Mouse (Mus musculus) forebrain, postnatal 0 days (tissue): ENCODE data around the gene Rec114. TPM values are rescaled to one million over a fixed set of nuclear protein-coding genes. Genes with fewer than 3 reads are reported as not detected.
A peak's percentile ranks its signal among the peaks of the same experiment; 100 is the strongest.

ENCODE experiments used
- ATAC-seq: fragments of 200-750 bp; cut with Nextera tagmentation; 2 replicates; pipeline ENCODE4 v1.8.0; 2017; ENCODE audit warnings: mild to moderate bottlenecking, moderate library complexity
- DNase-seq: peaks from one replicate; pipeline ENCODE4 v3.0.0-alpha.2; 2015
- H3K27ac ChIP-seq: fragments of 300-500 bp; sonication (generic); 2 replicates; pipeline ENCODE4 v1.5.1; 2014; ENCODE audit warnings: low read depth, mild to moderate bottlenecking, antibody characterized with exemption, low read length, moderate library complexity, mixed read lengths
- H3K27me3 ChIP-seq: fragments of 300-500 bp; sonication (generic); 2 replicates; pipeline ENCODE4 v1.6.1; 2014; ENCODE audit warnings: mild to moderate bottlenecking, low read length, mixed read lengths; ENCODE audit not compliant: insufficient read depth
- H3K36me3 ChIP-seq: fragments of 300-500 bp; sonication (generic); 2 replicates; pipeline ENCODE4 v1.6.1; 2014; ENCODE audit warnings: mild to moderate bottlenecking, moderate library complexity; ENCODE audit not compliant: insufficient read depth
- H3K4me1 ChIP-seq: fragments of 300-500 bp; sonication (generic); 2 replicates; pipeline ENCODE4 v1.6.1; 2014; ENCODE audit warnings: antibody characterized with exemption; ENCODE audit not compliant: insufficient read depth
- H3K4me2 ChIP-seq: fragments of 300-500 bp; sonication (generic); 2 replicates; pipeline ENCODE4 v1.6.1; 2014; ENCODE audit warnings: low read depth, mild to moderate bottlenecking, moderate library complexity
- H3K4me3 ChIP-seq: fragments of 300-500 bp; sonication (generic); 2 replicates; pipeline ENCODE4 v1.5.1; 2014; ENCODE audit warnings: low read depth, low read length, mixed read lengths
- H3K9ac ChIP-seq: fragments of 300-500 bp; sonication (generic); 2 replicates; pipeline ENCODE4 v1.6.1; 2014; ENCODE audit warnings: mild to moderate bottlenecking
- H3K9me3 ChIP-seq: fragments of 300-500 bp; sonication (generic); 2 replicates; pipeline ENCODE4 v1.6.1; 2016; ENCODE audit warnings: low read length
- CTCF ChIP-seq: sonication (generic); IDR thresholded peaks from 2 replicates; pipeline ENCODE4 v1.5.1; 2016; ENCODE audit warnings: antibody characterized with exemption, control low read depth, low read depth
- WGBS: fragments of 180-500 bp; shearing (Covaris S2); extraction: QIAGEN DNeasy Blood & Tissue Kit; methylation state at CpG from one replicate; pipeline ENCODE4 v1.1.7; 2014; 5-methylcytosine and 5-hydroxymethylcytosine counted together
- polyA plus RNA-seq: library from polyadenylated mRNA; unstranded; fragments of >200 nt; fragmentation: Nextera tagmentation; extraction: Ambion mirVana; gene quantifications from 2 replicates; pipeline ENCODE4 v1.2.1, GENCODE M21; 2015
- total RNA-seq: library from RNA; depleted of rRNA; stranded (reverse); fragments of >200 nt; gene quantifications from 2 replicates; pipeline ENCODE4 v1.2.3, GENCODE M21; 2014

The Rec114 gene
- total and polyA plus RNA-seq, 2 experiments from 2014 or later = 0.29 to 0.94 TPM

- no peak overlapping the region for H3K9ac ChIP-seq
- TF ChIP-seq CTCF = no peak
- ATAC-seq = no peak
Observed at GRCm38 (mm10) chr9:58763114-58763513, 19.4 kb upstream of the Rec114 start.

GRCm38 (mm10) chr9:58762086-58762485 is 18.3 kb upstream of the Rec114 start:
- H3K9ac ChIP-seq = no peak overlapping the region
- H3K4me3 ChIP-seq = no peak overlapping the region
- no peaks in the 10 kb centered on the region for H3K4me1 ChIP-seq
- H3K27ac ChIP-seq = no peak overlapping the region
- no peak overlapping the region for H3K4me2 ChIP-seq
- no peaks in the 10 kb centered on the region for H3K36me3 ChIP-seq
- TF ChIP-seq CTCF = no peak
- DNase-seq (no peak), ATAC-seq (no peak)
- WGBS = 53% methylated on average over 2 of the region's 2 CpGs
- H3K27me3 ChIP-seq = no peaks in the 10 kb centered on the region
- H3K9me3 ChIP-seq = no peaks in the 10 kb centered on the region

More at GRCm38 (mm10) chr9:58763114-58763513, 19.4 kb upstream of the Rec114 start:
- H3K4me1 ChIP-seq = no peaks in the 10 kb centered on the region
- H3K27me3 ChIP-seq = no peaks in the 10 kb centered on the region
- no peaks in the 10 kb centered on the region for H3K36me3 ChIP-seq
- no peak overlapping the region for H3K4me2 ChIP-seq
- no peaks in the 10 kb centered on the region for H3K9me3 ChIP-seq
- no peak for DNase-seq
- WGBS = 88% methylated on average over 4 of the region's 4 CpGs
- H3K27ac ChIP-seq = no peak overlapping the region
- no peak overlapping the region for H3K4me3 ChIP-seq

DNA sequence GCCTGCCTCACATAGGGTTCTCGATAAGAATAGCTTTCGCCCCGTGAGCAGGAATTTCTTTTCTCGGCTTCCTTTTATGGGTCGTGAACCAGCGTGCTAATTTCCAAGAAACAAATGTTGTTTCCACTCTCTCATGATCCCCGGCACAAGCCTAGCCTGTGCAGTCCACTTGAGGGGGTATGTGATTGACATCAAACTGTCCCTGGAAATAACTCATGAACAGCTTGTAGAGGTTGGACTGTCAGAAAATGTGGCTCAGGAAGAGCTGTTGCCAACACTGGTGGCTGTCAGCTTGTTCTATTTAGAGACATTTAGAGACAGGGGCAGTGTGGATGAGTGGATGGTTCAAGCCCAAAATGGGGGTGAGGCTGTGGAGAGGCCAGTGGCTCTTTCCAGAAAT is 15.0 kb upstream of the Rec114 start:
- Histone ChIP-seq H3K27ac (no peak overlapping the region), H3K4me2 (no peak overlapping the region), H3K4me3 (no peak overlapping the region), H3K9me3 (no peaks in the 10 kb centered on the region), H3K9ac (no peak overlapping the region), H3K27me3 (no peaks in the 10 kb centered on the region), H3K36me3 (no peaks in the 10 kb centered on the region), H3K4me1 (0 out of 2 replicates have a peak, but pooled peaks cover 3% of the 10 kb centered on the region)
- 79% methylated on average over 7 of the region's 7 CpGs for WGBS
- DNase-seq (no peak), ATAC-seq (peak; percentile 23; the same call in 1 of the 2 replicates)
- TF ChIP-seq CTCF = no peak

GRCm38 (mm10) chr9:58756371-58757132 is 12.8 kb upstream of the Rec114 start:
- no peak overlapping the region for H3K9ac ChIP-seq
- ATAC-seq (no peak), DNase-seq (no peak)
- no peaks in the 10 kb centered on the region for H3K27me3 ChIP-seq
- 0 out of 2 replicates have a peak, but pooled peaks cover 6% of the 10 kb centered on the region for H3K4me1 ChIP-seq
- no peak overlapping the region for H3K4me2 ChIP-seq
- TF ChIP-seq CTCF = no peak
- H3K9me3 ChIP-seq = no peaks in the 10 kb centered on the region
- H3K4me3 ChIP-seq = no peak overlapping the region
- H3K27ac ChIP-seq = no peak overlapping the region
- no peaks in the 10 kb centered on the region for H3K36me3 ChIP-seq
- 78% methylated on average over 12 of the region's 12 CpGs for WGBS

DNA sequence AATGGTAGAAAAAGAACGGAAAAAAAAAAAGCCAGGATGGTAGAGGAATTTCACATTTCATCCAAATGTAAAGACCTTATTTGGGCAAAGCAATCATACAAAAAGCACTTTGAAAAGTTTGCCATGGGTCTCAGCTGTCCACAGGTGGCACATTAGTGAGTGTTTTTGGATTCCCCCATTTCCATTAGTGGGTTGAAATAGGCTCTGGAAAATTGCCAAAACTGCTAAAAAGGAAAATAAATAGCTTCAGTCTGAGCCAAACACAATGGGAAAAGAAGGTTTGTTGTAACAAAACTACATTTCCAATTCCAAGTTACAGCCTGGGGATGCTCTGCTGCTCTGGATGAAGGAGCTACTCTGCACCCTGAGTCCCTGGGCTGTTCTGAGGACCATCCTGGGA is 9.8 kb upstream of the Rec114 start:
- Histone ChIP-seq H3K4me2 (no peak overlapping the region), H3K9me3 (no peaks in the 10 kb centered on the region), H3K4me1 (0 out of 2 replicates have a peak, but pooled peaks cover 6% of the 10 kb centered on the region), H3K9ac (no peak overlapping the region), H3K27ac (no peak overlapping the region), H3K27me3 (no peaks in the 10 kb centered on the region), H3K36me3 (no peaks in the 10 kb centered on the region), H3K4me3 (no peak overlapping the region)
- ATAC-seq = no peak
- TF ChIP-seq CTCF = no peak
- WGBS = 27% methylated on average over 1 of the region's 1 CpGs
- DNase-seq = peak; percentile 35

- Histone ChIP-seq H3K4me2 (no peak overlapping the region), H3K9ac (no peak overlapping the region), H3K36me3 (no peaks in the 10 kb centered on the region), H3K9me3 (no peaks in the 10 kb centered on the region), H3K4me1 (no peaks in the 10 kb centered on the region), H3K27me3 (no peaks in the 10 kb centered on the region), H3K27ac (no peak overlapping the region), H3K4me3 (no peak overlapping the region)
- WGBS = 53% methylated on average over 4 of the region's 4 CpGs
- TF ChIP-seq CTCF = no peak
- ATAC-seq (no peak), DNase-seq (no peak)
Observed at GRCm38 (mm10) chr9:58748142-58748541, 4.4 kb upstream of the Rec114 start.

GRCm38 (mm10) chr9:58747328-58747755 is 3.6 kb upstream of the Rec114 start:
- no peak overlapping the region for H3K27ac ChIP-seq
- peak; percentile 29 for DNase-seq

More at GRCm38 (mm10) chr9:58747328-58747755, 3.6 kb upstream of the Rec114 start:
- Histone ChIP-seq H3K27me3 (no peaks in the 10 kb centered on the region), H3K36me3 (no peaks in the 10 kb centered on the region), H3K9ac (no peak overlapping the region), H3K4me3 (no peak overlapping the region), H3K9me3 (no peaks in the 10 kb centered on the region), H3K4me1 (no peaks in the 10 kb centered on the region), H3K4me2 (no peak overlapping the region)
- ATAC-seq = peak; percentile 59
- TF ChIP-seq CTCF = no peak
- WGBS = 7% methylated on average over 6 of the region's 6 CpGs
